Mouse (Mus musculus) spleen, embryonic (tissue): ENCODE data around the gene Cyp2ab1.
"Not testable (repeated sequence)": the region's sequence is repeated elsewhere in the genome, so short reads cannot be mapped to it uniquely, and the experiment has no call there.

Experiments
- CTCF ChIA-PET: fragments of 350-600 bp; sonication (Branson Sonifier 250); formaldehyde crosslinking; loops from one replicate; lab custom pipeline; 2022; lab: Charles Lee

Cyp2ab1 gene

DNA sequence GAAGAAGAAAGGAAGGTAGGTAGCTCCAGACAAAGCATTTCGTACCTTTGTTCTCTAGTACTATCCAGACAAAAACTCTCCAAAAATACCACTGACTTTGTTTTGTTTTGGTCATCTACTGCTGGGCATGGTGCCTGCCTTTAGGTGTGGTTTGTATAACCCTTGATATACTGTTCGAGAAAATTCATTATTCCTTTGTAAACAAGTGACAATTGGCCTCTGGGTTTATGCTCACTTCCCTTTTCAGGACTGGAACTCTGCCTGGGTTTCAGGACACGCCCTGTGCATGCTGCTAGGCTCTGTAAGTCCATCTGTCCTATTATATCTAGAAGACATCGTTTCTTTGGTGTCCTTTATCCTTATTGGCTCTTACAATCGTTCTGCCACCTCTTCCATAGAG is at the start of gene Cyp2ab1:
Cyp2ab1 (minus strand) TSS at position 119 of the 400 bp plus-strand sequence.
- CTCF ChIA-PET: no interaction called here

DNA sequence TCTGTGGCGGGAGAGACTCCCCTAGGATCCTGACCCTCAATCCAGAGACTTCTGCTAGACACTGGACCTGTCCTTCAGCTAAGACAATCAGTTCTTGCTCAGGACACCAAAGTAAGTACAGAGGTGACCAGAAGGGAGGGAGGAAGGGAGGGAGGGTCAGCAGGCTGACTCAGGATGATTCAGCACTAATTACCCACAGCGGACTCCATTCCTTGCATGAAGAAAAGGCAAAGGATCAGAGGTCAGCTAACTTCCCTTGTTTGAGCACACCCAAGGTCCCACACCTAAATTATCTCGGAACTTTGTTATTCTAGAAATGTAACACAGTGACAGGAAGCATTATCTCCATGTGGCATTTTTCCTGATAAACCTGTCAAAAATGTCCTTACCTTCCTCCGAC is 46.5 kb upstream of the Cyp2ab1 start:
- CTCF ChIA-PET: no interaction called here

GRCm38 (mm10) chr16:20368221-20368620 is 43.0 kb upstream of the Cyp2ab1 start:
- CTCF ChIA-PET: no interaction called here

GRCm38 (mm10) chr16:20362121-20362520 is 36.9 kb upstream of the Cyp2ab1 start:
- CTCF ChIA-PET: no interaction called here

DNA sequence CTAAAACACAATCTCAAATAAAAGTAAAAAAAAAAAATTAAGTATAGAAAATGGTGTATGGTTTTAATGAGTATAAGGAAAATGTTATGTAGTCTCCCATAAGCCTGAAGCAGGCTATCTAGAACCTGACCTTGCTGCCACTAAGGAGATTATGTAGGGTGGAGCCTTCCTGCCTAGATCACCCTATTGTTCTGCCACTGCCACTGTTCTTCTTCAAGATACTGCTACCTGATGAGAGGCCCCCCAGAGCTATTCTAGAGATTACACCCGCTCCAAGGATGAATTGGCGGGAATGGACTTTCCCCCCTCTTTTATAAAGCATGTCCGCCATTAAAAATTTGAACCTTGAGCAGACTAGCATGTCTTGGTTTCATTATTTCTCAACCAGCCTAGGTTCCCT is 36.3 kb upstream of the Cyp2ab1 start:
- CTCF ChIA-PET: not testable (repeated sequence)

DNA sequence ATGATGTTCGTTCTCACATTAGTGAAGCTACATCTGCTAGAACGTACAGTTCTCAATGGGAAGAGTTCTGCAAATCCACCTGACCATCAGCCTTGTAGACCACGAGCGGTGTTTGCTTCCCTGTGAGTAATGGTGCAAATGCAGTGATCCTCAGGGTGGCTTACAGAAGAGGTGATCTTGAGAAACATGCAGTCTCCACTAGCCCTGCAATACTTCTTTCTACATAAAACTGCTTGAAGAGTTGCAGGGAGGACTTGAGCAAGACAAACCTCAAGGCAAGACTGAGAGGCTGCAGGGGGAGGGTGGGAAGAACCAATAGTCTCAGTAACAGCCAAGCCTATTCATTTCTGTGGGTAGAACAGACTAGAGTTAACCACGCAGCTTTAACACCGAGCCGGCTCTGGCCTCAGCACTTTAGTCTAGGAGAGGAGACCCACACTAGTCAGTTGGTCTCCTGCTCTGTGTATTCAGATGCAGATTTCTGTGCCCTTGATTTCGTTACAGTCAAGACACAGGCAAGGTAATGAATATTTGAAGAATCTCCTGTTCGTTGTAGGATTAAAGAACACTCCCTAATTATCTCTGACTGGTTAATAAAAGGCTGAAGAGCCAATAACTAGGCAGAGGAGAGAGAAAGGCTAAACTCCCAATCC is 34.6 kb upstream of the Cyp2ab1 start:
- CTCF ChIA-PET: no interaction called here

DNA sequence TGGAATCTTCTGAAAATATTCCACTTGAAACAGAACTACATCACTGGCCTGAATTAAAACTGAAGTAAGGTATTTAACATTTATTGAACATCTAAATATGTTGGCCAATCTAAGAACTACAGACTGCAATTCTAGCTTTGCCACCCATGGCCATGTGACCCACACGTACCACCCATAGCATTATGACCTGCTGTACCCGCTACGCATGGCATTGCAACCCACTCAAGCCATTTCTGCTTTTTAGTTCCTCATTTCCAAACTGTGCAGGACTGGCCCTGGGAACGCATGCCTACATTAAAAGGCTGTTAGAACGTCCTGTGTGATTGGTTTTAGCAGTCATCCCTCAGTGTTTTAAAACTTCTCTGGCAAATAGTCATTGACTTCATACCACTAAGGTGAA is 32.6 kb upstream of the Cyp2ab1 start:
- CTCF ChIA-PET: no interaction called here

GRCm38 (mm10) chr16:20354762-20355161 is 29.6 kb upstream of the Cyp2ab1 start:
- CTCF ChIA-PET: interaction anchor here (0.7 kb wide), 1 partner anchor 153 kb away, joined by 6 read pairs; no protein-coding TSS in a partner anchor

GRCm38 (mm10) chr16:20354011-20354410 is 28.8 kb upstream of the Cyp2ab1 start:
- CTCF ChIA-PET: no interaction called here

DNA sequence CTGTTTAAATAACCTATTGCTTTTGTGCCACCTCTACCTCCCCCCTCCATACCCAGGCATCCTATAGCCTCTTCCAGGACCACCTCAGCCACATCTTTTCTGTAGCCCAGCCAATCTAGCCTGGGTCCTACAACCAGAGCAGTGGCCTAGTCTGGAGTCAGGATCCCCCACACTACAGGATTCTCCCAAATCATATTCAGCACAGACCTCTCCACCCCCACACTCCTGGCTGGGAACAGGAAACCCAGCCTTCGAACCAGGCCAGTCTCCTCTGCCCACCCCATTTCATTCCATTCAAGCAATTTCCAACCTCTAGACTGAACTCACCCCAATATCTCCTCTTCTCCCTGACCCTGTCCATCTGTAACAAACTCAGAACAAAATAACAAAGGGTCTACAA is 20.3 kb upstream of the Cyp2ab1 start:
- CTCF ChIA-PET: no interaction called here

DNA sequence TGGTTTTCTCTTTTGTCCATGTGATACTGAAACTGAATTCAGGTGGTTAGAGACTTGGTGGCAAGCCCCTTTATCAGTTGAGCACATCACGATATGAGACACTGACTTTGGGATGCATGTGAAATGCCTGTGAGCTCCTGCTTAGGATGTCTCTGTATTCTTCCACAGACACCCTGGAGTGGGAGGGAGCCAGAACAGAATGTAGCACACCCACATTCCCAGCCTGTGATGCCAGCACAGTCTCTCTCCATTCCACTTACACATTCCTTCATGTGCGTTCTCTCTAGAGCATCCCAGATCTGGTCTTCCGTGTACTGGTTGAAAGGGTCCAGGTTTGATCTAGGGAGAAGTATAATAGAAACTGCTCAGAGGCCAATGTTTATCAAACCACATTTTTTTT is 13.4 kb upstream of the Cyp2ab1 start:
- CTCF ChIA-PET: no interaction called here

DNA sequence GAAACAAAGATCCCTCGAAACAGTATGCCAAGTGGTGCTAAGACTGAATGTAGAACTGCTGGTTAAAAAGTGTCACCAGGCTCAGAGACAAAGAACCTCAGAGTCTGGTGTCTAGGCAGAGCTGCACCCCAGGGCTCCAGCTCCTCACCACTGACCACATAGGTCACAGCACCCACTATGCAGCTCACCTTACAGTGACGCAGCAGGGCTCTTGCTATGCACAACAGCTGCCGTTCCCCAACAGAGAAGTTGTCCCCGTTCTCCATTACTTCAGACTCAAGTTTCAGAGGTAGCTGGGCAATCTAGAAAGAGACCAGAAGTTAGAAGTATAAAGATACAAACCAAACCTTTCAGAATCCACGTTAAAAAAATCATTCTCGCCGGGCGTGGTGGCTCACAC is 9.7 kb upstream of the Cyp2ab1 start:
- CTCF ChIA-PET: no interaction called here

DNA sequence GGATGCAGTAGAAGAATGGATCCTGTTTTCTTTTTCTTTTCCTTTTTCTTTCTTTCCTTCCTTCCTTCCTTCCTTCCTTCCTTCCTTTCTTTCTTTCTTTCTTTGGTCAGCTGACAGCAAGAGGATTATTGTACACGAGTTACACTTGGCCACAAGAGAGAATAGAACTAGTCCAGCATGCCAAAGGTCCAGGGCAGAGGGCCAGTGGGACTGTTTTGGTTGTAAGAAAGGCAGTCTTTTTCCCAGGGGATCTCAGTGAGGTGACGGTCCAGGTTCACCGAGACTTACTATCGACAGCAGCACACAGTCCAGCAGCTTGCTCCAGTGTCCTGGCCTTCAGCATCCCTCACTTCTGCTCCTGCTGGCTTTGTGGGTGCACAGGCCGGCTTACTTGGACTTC is 3.1 kb upstream of the Cyp2ab1 start:
- CTCF ChIA-PET: no interaction called here

- CTCF ChIA-PET: interaction anchor here (0.6 kb wide), 1 partner anchor 32 kb away, joined by 3 read pairs; no protein-coding TSS in a partner anchor
Observed at GRCm38 (mm10) chr16:20323907-20324306, 1.3 kb downstream of the Cyp2ab1 start.

GRCm38 (mm10) chr16:20322274-20322673 is 2.9 kb downstream of the Cyp2ab1 start:
- CTCF ChIA-PET: no interaction called here

- CTCF ChIA-PET: interaction anchor here (0.5 kb wide), 1 partner anchor 102 kb away, joined by 28 read pairs; no protein-coding TSS in a partner anchor
Observed at GRCm38 (mm10) chr16:20316770-20317169, 8.4 kb downstream of the Cyp2ab1 start.

GRCm38 (mm10) chr16:20315266-20315665 is 9.9 kb downstream of the Cyp2ab1 start:
- CTCF ChIA-PET: no interaction called here

DNA sequence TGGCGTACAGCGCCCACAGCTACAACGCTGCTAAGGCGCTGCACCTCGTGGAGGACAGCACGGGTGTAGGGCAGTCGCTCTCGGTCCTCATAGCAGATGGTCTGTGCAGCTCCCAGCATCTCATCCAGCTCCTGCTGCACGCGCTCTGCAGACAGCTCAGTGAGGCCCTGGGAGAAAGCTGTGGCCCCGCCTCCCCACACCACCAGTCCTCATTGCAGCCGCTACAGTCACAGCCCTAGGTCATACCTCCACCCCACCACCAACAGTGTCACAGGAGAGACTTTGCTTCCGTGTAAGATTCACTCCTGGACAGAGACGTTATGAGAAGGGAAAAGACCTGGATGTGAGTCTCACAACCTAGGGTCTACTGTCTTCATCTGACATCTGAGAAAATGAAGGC is 12.9 kb downstream of the Cyp2ab1 start:
- CTCF ChIA-PET: no interaction called here

GRCm38 (mm10) chr16:20301770-20302649 is 23.2 kb downstream of the Cyp2ab1 start, which contains the start of gene Parl:
Parl (minus strand) TSS chr16:20302387.
- CTCF ChIA-PET: no interaction called here

- CTCF ChIA-PET: no interaction called here
Observed at GRCm38 (mm10) chr16:20300076-20300475, 25.1 kb downstream of the Cyp2ab1 start.

- CTCF ChIA-PET: no interaction called here
Observed at GRCm38 (mm10) chr16:20280238-20280637, 45.0 kb downstream of the Cyp2ab1 start.

DNA sequence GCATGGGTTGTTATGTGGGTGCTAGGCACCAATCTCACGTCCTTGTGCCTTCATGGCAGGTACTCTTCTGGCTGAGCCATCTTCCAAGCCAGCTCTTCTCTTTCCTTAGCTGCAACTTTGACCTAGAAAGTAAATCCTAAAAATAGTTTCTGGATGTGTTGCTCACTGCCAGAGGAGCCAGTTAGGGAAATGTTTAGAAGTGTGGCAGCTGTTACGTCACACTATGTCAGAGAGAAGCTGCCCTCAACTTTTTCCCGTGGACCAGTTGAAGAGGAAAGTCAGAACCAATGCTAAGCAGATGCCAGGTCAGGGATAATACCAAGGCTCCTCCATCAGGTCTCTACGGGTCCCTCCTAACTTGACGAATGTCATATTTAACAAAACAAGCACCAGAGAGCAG is 45.8 kb downstream of the Cyp2ab1 start:
- CTCF ChIA-PET: no interaction called here

DNA sequence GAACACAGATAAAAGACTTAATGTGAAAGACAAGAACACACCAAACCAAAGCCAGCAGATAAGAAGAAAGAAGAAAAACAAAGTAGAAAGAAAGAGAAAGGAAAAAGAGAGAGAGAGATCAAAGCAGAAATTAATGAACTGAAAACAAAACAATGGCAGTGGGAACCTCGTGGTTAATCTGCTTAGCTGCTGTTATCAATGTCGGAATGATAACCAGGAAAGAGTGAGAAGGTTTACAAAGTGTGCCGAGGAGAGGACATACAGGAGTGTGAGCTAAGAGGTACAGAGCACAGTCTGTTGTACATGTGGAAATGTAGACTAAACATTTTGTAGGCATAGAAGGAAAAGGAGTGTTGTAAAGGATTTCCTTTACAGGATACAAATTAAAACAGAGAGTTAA is 52.2 kb downstream of the Cyp2ab1 start:
- CTCF ChIA-PET: no interaction called here
